Mouse (Mus musculus) stomach, postnatal 0 days (tissue): ENCODE data around the gene Ankrd13b.

Experiments used
- CTCF ChIP-seq: IDR thresholded peaks from 2 replicates; pipeline ENCODE4 v1.5.1; 2016; ENCODE audit warnings: antibody characterized with exemption, low read depth, mild to moderate bottlenecking, moderate library complexity
- EP300 ChIP-seq: optimal IDR thresholded peaks from 2 replicates; pipeline ENCODE3; 2016; ENCODE audit warnings: antibody characterized with exemption

- peak; percentile 39 for TF ChIP-seq CTCF
- TF ChIP-seq EP300 = no peak
Measured at GRCm38 (mm10) chr11:77486798-77487197, 2.7 kb downstream of the Ankrd13b start.
